Mouse (Mus musculus): ENCODE measurements around the gene Gm27021. TPM values are rescaled to one million over a fixed set of nuclear protein-coding genes. Genes with fewer than 3 reads are reported as not detected.

Gene Gm27021
- polyA plus RNA-seq, 1 experiment from 2014 or later: 2.7 TPM

DNA sequence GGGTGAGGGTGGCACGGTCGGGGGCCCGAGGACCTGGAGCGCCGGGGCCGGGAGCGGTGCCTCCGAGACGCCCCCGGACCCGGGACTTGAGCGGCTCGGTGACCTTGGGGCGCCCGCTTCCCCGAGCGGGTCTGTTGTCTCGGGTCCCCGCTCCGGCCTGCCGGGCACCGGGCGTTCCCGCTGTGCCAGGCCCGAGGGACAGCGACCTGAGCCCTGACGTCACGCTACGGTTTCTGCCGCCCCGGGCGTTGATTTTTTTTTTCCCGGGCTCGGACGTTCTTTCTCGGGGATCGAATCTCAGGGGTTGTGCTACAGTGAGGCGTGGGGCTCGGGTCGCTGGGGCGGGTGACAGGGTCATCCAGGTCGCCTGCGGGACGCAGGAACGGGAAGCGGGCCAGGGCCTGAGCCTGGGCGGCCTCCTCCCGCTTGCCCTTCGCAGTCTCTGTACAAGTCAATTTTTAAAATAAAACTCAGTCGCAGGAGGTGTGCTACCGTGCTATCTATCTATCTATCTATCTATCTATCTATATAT lies 561 bp upstream of the Gm27021 start, which contains the start of gene Emc8:
Emc8 (minus strand) TSS at position 200 of the 532 bp plus-strand sequence.
- Histone ChIP-seq H3K4me2 (peak within 1 kb of the TSS; percentile 88), H3K9me3 (no peaks in the 10 kb centered on the region), H3K4me1 (replicated peaks) (peaks cover 43% of the 10 kb centered on the region), H3K36me3 (peaks cover 57% of the 10 kb centered on the region), H3K27me3 (no peaks in the 10 kb centered on the region), H3K27ac (peak within 1 kb of the TSS; percentile 89), H3K9ac (replicated peaks) (peak within 1 kb of the TSS; percentile 95), H3K4me3 (replicated peaks) (peak within 1 kb of the TSS; percentile 96)
- 0 out of 2 replicates have a peak, but pooled peaks have one; percentile 1 for ATAC-seq (ENCODE audit: insufficient number of reproducible peaks, insufficient read depth, low FRiP score, low TSS enrichment, low read depth)
- 1% methylated on average over 51 of the region's 51 CpGs for WGBS

DNA sequence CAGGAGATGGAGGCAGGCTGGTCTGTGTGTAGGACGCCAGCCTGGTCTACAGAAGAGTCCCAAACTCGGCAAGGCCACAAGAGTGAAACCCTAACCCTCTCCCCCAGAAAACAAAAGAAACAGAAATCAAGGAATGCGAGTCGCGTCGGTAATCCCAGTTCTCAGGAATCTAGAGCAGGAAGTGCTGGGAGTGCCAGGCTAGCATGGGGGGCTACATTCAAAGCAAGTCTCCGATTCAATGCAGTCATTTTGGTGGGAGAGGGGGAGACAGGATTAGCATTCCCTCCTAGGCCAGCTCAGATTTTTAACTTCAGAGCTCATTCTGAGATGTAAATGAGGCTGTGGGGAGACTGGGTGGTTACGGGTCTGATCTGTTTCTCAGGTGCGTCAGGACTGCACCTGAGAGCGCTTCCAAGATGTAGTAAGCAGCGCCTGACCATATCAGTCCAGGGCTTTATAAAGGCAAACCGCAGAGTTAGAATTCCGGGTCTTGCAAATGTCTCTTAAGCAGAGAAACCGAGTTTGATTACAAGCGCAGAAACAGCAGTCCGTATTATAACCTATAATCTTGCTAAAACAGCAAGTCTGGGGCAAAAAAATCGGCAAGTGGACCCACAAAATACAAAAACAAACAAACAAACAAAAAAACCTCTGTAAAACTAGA lies 940 bp downstream of the Gm27021 start:
- Histone ChIP-seq H3K27me3 (no peaks in the 10 kb centered on the region), H3K9ac (replicated peaks) (peak overlapping the region; percentile 95), H3K9me3 (no peaks in the 10 kb centered on the region), H3K4me1 (replicated peaks) (peaks cover 43% of the 10 kb centered on the region), H3K27ac (peak overlapping the region; percentile 89), H3K4me2 (peak overlapping the region; percentile 88), H3K36me3 (peaks cover 48% of the 10 kb centered on the region), H3K4me3 (replicated peaks) (peak overlapping the region; percentile 96)
- WGBS: 4% methylated on average over 17 of the region's 17 CpGs
- ATAC-seq (ENCODE audit: insufficient number of reproducible peaks, insufficient read depth, low FRiP score, low TSS enrichment, low read depth): no peak

DNA sequence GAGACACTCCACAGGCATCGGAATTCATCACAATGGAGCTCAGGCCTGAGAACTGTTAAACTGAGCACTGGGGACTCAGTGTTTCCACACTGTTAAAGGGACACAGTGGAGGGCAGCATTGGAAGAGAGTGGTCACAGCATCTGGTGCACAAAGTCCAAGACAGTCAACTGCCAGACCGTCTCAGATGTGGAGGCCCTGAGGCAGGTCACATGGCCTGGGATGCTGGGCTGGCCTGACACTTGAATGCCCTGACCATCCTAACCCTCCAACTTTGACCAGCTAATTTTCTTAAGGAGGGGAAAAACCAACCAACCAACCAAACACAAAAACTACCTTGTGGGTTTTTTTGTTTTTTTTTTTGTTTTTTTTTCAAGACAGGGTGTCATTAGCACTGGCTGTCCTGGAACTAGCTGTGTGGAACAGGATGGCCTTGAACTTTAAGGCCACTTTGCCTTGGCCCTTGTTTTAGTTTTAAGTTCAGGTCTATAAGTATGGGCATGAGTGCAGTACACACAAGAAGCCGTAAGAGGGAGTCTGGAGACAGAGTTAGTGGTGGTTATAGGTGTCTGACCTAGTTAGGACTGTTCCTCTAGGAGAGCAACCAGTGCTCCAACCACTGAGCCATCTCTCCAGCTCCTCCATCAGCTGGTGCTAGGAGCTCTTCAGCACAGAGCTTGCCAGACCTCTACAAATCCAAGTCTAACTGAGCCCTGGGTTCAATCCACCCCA lies 2.0 kb downstream of the Gm27021 start:
- Histone ChIP-seq H3K9me3 (no peaks in the 10 kb centered on the region), H3K9ac (replicated peaks) (peak overlapping the region; percentile 95; the same call in 1 of the 2 replicates), H3K4me3 (replicated peaks) (peak overlapping the region; percentile 96), H3K4me2 (peak overlapping the region; percentile 88), H3K36me3 (peaks cover 42% of the 10 kb centered on the region), H3K4me1 (replicated peaks) (peaks cover 41% of the 10 kb centered on the region), H3K27ac (no peak overlapping the region), H3K27me3 (no peaks in the 10 kb centered on the region)
- 77% methylated on average over 3 of the region's 3 CpGs for WGBS
- no peak for ATAC-seq (ENCODE audit: insufficient number of reproducible peaks, insufficient read depth, low FRiP score, low TSS enrichment, low read depth)

DNA sequence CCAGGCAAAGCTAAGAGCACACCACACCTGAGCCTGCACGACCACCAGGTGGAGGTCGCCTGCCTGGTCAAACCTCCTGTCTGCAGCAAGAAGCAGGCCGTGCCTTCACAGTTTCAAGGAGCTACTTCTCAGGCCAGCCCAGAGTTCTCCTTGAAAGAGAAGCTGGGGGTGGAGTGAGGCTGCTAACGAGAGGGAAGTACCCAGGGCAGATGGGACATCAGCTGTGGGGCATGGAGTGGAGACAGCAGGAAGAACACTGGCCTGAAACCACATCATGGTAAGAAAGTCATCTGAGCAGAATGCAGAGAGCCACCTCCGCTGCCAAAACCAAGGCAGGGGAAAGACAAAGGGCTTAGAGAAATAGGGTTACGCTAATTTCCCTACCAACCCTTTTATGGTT lies 3.3 kb downstream of the Gm27021 start:
- H3K4me2 ChIP-seq: no peak overlapping the region
- no peaks in the 10 kb centered on the region for H3K9me3 ChIP-seq
- H3K9ac ChIP-seq (replicated peaks): no peak overlapping the region
- H3K4me3 ChIP-seq (replicated peaks): no peak overlapping the region
- H3K4me1 ChIP-seq (replicated peaks): peaks cover 35% of the 10 kb centered on the region
- ATAC-seq (ENCODE audit: insufficient number of reproducible peaks, insufficient read depth, low FRiP score, low TSS enrichment, low read depth): no peak
- no peaks in the 10 kb centered on the region for H3K27me3 ChIP-seq
- no peak overlapping the region for H3K27ac ChIP-seq
- 80% methylated on average over 6 of the region's 6 CpGs for WGBS
- peaks cover 41% of the 10 kb centered on the region for H3K36me3 ChIP-seq

DNA sequence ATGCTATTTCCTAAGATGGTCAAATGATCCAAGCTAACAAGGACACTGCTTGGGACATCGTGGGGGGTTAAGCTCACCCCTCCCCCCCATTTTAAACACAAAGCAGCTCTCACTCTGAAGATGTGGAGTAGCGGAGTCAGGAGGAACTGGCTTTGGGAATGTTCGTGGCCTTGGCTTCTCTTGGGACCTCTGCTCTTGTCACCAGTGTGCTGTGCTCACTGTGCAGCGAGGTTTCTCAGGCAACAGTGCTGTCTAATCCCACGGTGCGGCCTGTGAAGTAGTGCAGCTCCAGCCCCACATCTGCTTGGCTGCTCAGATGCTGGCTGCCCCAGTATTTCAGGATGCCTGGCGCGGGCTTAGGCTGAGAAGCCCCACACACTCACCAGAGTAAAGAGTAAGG lies 10.5 kb downstream of the Gm27021 start:
- Histone ChIP-seq H3K4me2 (no peak overlapping the region), H3K9me3 (no peaks in the 10 kb centered on the region), H3K27ac (no peak overlapping the region), H3K27me3 (no peaks in the 10 kb centered on the region), H3K36me3 (peaks cover 84% of the 10 kb centered on the region), H3K4me1 (replicated peaks) (no peaks in the 10 kb centered on the region), H3K9ac (replicated peaks) (no peak overlapping the region), H3K4me3 (replicated peaks) (no peak overlapping the region)
- no peak for ATAC-seq (ENCODE audit: insufficient number of reproducible peaks, insufficient read depth, low FRiP score, low TSS enrichment, low read depth)
- WGBS: 93% methylated on average over 8 of the region's 8 CpGs

DNA sequence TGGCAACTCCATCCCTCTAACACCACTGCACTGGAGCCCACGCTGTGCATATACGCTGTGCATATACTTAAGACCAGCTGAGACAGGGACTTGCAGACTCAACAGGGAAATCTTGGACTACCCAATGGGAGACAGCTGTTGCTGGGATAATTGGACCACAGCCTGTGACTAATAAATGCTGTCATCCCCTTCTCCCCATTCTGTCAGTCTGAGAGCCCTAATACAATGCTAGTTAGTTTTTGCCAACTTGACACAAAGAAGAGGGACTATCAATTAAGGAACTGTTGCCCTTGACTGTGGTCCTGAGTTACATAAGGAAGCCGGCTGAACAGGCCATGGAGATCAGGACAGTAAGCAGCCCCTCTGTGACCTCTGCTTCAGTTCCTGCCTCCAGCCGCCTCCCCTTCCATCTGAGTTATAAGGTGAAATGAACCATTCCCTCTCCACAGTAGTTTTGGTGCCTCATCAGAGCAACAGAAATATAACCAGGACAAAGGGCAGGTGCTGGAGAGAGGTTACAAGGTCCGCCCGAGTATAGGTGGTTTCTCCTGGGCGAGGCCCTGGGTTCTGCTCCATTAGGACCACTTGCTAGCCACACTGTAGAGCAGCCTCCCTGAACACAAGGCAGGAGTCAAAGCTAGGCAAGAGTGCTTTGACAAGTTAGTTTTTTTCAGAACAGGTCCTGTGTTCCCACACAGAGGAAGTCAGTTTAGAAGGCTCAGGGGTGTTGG lies 11.4 kb downstream of the Gm27021 start:
- Histone ChIP-seq H3K9me3 (no peaks in the 10 kb centered on the region), H3K27ac (no peak overlapping the region), H3K4me1 (replicated peaks) (no peaks in the 10 kb centered on the region), H3K9ac (replicated peaks) (no peak overlapping the region), H3K36me3 (peaks cover 84% of the 10 kb centered on the region), H3K4me2 (no peak overlapping the region), H3K27me3 (no peaks in the 10 kb centered on the region), H3K4me3 (replicated peaks) (no peak overlapping the region)
- WGBS: 94% methylated on average over 7 of the region's 7 CpGs
- ATAC-seq (ENCODE audit: insufficient number of reproducible peaks, insufficient read depth, low FRiP score, low TSS enrichment, low read depth): no peak

DNA sequence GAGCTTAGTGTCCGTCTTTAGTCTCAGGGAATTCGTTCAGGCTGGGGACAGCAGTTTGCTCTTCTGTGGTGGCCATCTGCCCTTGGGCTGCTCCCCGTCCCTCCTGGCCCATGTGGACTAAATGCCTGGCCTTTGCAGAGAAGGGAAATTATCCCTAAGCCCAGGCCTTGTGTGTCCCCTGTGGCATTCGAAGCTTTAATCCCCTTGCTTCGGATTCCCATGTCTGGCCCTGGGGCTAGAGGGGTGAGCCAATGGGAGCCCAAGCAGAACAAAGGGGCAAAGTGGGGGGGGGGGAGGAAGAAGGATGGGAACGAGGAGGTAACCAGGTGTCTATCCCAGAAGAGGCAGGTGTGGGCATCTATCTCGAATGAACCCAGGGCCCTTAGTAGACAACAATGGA lies 20.3 kb downstream of the Gm27021 start, which contains the start of gene 1190005I06Rik:
1190005I06Rik (minus strand) TSS at position 101 of the 400 bp plus-strand sequence.
- Histone ChIP-seq H3K4me1 (replicated peaks) (no peaks in the 10 kb centered on the region; the same call in 1 of the 2 replicates), H3K9ac (replicated peaks) (no peak within 1 kb of the TSS), H3K27ac (no peak within 1 kb of the TSS), H3K27me3 (no peaks in the 10 kb centered on the region), H3K4me2 (no peak within 1 kb of the TSS), H3K4me3 (replicated peaks) (no peak within 1 kb of the TSS), H3K9me3 (no peaks in the 10 kb centered on the region), H3K36me3 (peaks cover 10% of the 10 kb centered on the region; the same call in 1 of the 2 replicates)
- WGBS: 59% methylated on average over 7 of the region's 7 CpGs
- ATAC-seq (ENCODE audit: insufficient number of reproducible peaks, insufficient read depth, low FRiP score, low TSS enrichment, low read depth): no peak

DNA sequence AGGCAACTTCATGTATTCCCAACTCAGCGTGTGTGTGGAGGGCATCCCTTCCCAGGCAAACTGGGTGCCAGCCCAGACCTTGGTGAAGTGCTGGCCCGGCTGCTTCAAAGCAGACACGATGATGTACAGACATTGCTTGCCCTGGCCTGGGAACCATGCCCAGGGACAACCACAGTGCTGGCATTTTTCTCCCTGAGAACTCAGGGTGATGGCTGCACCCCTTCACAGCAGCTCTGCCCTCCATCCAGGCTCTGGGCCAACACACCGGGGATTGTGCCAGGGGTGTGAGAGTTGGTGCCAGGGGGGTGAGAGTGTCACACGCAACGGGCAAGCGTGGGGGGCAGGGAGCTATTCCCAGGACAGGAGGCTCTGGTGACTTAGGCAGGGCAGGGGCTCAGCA lies 23.2 kb downstream of the Gm27021 start:
- no peaks in the 10 kb centered on the region; the same call in 1 of the 2 replicates for H3K4me1 ChIP-seq (replicated peaks)
- 84% methylated on average over 7 of the region's 7 CpGs for WGBS
- ATAC-seq (ENCODE audit: insufficient number of reproducible peaks, insufficient read depth, low FRiP score, low TSS enrichment, low read depth): no peak

DNA sequence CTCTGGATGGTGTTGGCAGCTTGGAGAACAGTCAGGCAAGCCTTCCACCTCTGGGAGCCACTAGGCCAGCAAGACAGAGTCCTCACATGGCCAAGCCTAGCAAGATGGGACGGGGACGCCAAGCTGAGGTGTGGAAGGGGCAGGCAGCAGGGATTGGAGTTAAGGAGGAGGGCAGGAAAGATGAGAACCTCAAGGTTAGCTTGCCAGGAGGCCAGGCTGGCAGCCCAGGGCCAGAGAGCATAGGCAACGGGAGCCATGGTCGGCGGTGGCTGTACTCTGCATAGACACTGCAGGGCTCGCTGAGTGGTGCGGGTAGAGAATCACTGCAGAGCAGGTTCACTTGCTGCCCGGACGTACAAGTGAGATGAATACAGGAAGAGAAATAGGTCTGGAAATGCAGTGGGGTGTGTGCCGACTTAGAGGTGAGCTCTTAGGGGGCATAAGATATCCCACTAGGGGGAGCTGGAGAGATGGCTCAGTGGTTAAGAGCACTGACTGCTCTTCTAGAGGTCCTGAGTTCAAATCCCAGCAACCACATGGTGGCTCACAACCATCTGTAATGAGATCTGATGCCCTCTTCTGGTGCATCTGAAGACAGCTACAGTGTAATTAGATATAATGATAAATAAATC lies 25.7 kb downstream of the Gm27021 start:
- Histone ChIP-seq H3K4me1 (replicated peaks) (no peaks in the 10 kb centered on the region; the same call in 1 of the 2 replicates), H3K9ac (replicated peaks) (no peak overlapping the region), H3K4me2 (no peak overlapping the region), H3K4me3 (replicated peaks) (no peak overlapping the region), H3K27ac (no peak overlapping the region), H3K9me3 (no peaks in the 10 kb centered on the region), H3K27me3 (no peaks in the 10 kb centered on the region), H3K36me3 (no peaks in the 10 kb centered on the region)
- WGBS: 79% methylated on average over 10 of the region's 10 CpGs
- ATAC-seq (ENCODE audit: insufficient number of reproducible peaks, insufficient read depth, low FRiP score, low TSS enrichment, low read depth): no peak

More for the DNA sequence above, 23.2 kb downstream of the Gm27021 start:
- no peak overlapping the region for H3K4me3 ChIP-seq (replicated peaks)
- no peaks in the 10 kb centered on the region for H3K36me3 ChIP-seq
- no peak overlapping the region for H3K4me2 ChIP-seq
- no peaks in the 10 kb centered on the region for H3K27me3 ChIP-seq
- no peaks in the 10 kb centered on the region for H3K9me3 ChIP-seq
- no peak overlapping the region for H3K27ac ChIP-seq
- no peak overlapping the region for H3K9ac ChIP-seq (replicated peaks)

DNA sequence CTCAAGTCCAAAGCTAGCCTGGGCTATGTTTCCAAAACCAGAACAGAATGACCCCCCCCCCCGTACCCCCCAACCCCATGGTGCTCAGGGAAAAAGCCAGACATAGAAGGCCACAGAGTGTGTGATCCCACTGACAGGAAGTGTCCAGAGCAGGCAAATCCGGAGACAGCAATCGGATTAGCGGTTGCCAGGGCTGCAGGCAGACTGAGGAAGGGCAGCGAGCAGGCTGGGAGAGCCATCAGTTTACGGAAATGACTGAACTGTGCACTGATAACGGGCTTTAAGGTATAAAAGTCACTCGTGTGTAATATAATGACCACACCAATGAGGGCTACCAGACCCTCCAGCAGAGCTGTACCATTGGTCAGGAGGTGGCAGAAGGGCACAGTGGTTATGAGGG lies 26.6 kb downstream of the Gm27021 start:
- 37% methylated on average over 8 of the region's 8 CpGs for WGBS
- no peak overlapping the region for H3K9ac ChIP-seq (replicated peaks)
- no peak for ATAC-seq (ENCODE audit: insufficient number of reproducible peaks, insufficient read depth, low FRiP score, low TSS enrichment, low read depth)
- H3K27me3 ChIP-seq: no peaks in the 10 kb centered on the region
- H3K9me3 ChIP-seq: no peaks in the 10 kb centered on the region
- H3K4me2 ChIP-seq: no peak overlapping the region
- no peak overlapping the region for H3K4me3 ChIP-seq (replicated peaks)
- no peak overlapping the region for H3K27ac ChIP-seq
- H3K4me1 ChIP-seq (replicated peaks): no peaks in the 10 kb centered on the region; the same call in 1 of the 2 replicates
- no peaks in the 10 kb centered on the region for H3K36me3 ChIP-seq
